Mouse (Mus musculus): ENCODE measurements at regions not wholly inside any gene's neighbourhood (a gene's known extent, or its start where the extent isn't known, plus 50 kb on each side); places are given as distances from the start of the nearest gene placed in this dataset.

DNA sequence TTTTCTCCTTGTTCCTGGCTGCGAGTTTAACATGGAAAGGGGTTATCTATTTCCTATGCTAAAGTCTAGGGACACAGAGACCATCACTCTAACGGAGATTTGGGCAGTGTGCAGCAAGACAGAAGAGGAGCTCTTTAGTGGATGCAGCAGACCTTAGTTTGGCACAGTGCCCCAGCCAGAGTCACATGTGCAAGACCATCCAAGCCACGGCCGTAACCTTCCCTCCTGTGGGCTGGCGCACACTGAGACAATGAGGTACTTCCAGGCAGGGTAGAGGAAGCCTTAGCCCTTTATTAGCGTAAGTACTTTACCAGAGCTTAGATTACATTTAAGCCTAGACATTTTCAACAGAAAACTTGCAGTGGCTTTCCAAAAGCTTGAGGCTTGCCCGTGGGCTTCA, 336.4 kb downstream of the Nuak1 start:
- Histone ChIP-seq H3K36me3 (ENCODE audit: control insufficient read depth, insufficient read depth, low read length) (no peaks in the 10 kb centered on the region), H3K9me3 (ENCODE audit: control insufficient read depth, low read length) (no peaks in the 10 kb centered on the region), H3K27ac (ENCODE audit: low read depth, low read length) (no peak overlapping the region), H3K9ac (ENCODE audit: low read depth, low read length) (no peak overlapping the region), H3K4me2 (replicated peaks; ENCODE audit: low read depth, low read length) (no peak overlapping the region), H3K4me3 (ENCODE audit: low read depth, low read length) (no peak overlapping the region), H3K4me1 (replicated peaks; ENCODE audit: control insufficient read depth, insufficient read depth, low read length) (no peaks in the 10 kb centered on the region), H3K27me3 (ENCODE audit: control insufficient read depth, insufficient read depth, low read length) (no peaks in the 10 kb centered on the region)
- DNase-seq (ENCODE audit: low spot score) (no peak), ATAC-seq (ENCODE audit: low FRiP score) (no peak)
- WGBS = 84% methylated on average over 7 of the region's 7 CpGs

DNA sequence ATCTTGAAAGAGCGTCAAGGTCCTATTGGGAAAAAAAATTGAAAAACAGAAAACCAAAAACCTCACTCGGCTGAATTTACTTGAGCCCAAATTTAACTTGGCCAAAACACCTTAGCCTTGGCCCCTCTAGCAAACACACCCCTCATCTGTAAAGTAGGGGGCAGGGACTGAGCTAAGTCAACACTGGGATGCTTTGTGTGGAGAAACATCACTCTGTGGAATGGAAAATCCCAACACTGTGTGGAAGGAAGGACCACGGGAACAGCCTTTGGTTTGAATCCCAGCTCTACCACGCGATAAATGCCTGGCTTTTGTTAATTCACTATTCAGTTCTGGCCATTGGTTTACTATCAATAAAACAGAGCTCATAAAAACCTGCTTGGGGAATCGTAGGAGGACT, 335.8 kb downstream of the Nuak1 start:
- 85% methylated on average over 6 of the region's 6 CpGs for WGBS
- Histone ChIP-seq H3K4me1 (replicated peaks; ENCODE audit: control insufficient read depth, insufficient read depth, low read length) (no peaks in the 10 kb centered on the region), H3K36me3 (ENCODE audit: control insufficient read depth, insufficient read depth, low read length) (no peaks in the 10 kb centered on the region)

DNA sequence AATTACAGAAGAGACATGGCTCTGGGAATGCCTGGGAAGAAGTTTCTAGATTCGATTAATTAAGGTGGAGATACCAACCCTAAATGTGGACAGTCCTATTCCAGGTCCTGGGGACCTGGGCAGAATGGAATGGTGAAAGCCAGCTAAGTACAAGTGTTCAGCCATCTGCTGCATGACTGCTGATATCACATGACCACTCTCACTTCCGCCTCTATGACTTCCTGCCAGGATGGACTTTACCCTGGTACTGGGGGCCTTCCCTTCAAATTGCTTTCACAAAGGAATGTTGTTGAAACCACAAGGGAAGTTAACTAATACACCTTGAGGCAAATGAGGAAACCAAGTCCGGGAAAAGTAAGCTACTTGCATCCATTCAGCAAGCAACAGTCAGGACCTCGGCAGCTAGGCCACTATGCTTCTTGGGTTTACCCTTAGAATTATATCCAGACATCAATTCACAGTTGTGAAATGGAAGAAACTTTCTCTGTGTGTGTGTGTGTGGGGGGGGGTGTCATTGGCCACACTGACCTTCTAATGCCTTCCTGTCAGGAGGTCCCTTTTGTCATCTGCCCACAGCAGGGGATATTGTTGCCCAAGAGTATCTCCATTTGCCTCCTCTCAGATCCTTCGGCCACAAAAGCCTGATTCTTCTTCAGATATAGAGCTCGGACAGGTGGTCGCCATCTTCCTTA, 330.6 kb downstream of the Nuak1 start:
- no peaks in the 10 kb centered on the region for H3K9me3 ChIP-seq (ENCODE audit: control insufficient read depth, low read length)
- no peaks in the 10 kb centered on the region for H3K27me3 ChIP-seq (ENCODE audit: control insufficient read depth, insufficient read depth, low read length)
- H3K4me3 ChIP-seq (ENCODE audit: low read depth, low read length) = no peak overlapping the region
- no peak overlapping the region for H3K9ac ChIP-seq (ENCODE audit: low read depth, low read length)
- no peak overlapping the region for H3K4me2 ChIP-seq (replicated peaks; ENCODE audit: low read depth, low read length)
- H3K27ac ChIP-seq (ENCODE audit: low read depth, low read length) = no peak overlapping the region
- DNase-seq (ENCODE audit: low spot score) (no peak), ATAC-seq (ENCODE audit: low FRiP score) (no peak)
- no peaks in the 10 kb centered on the region for H3K36me3 ChIP-seq (ENCODE audit: control insufficient read depth, insufficient read depth, low read length)
- H3K4me1 ChIP-seq (replicated peaks; ENCODE audit: control insufficient read depth, insufficient read depth, low read length) = no peaks in the 10 kb centered on the region
- WGBS = 66% methylated on average over 7 of the region's 7 CpGs

More for the DNA sequence above, 335.8 kb downstream of the Nuak1 start:
- ATAC-seq (ENCODE audit: low FRiP score) (no peak), DNase-seq (ENCODE audit: low spot score) (no peak)
- no peak overlapping the region for H3K27ac ChIP-seq (ENCODE audit: low read depth, low read length)
- no peak overlapping the region for H3K4me3 ChIP-seq (ENCODE audit: low read depth, low read length)
- H3K4me2 ChIP-seq (replicated peaks; ENCODE audit: low read depth, low read length) = no peak overlapping the region
- H3K9me3 ChIP-seq (ENCODE audit: control insufficient read depth, low read length) = no peaks in the 10 kb centered on the region
- no peaks in the 10 kb centered on the region for H3K27me3 ChIP-seq (ENCODE audit: control insufficient read depth, insufficient read depth, low read length)
- no peak overlapping the region for H3K9ac ChIP-seq (ENCODE audit: low read depth, low read length)

- DNase-seq (ENCODE audit: low spot score) = no peak
- no peaks in the 10 kb centered on the region for H3K36me3 ChIP-seq (ENCODE audit: control insufficient read depth, insufficient read depth, low read length)
- H3K4me1 ChIP-seq (replicated peaks; ENCODE audit: control insufficient read depth, insufficient read depth, low read length) = no peaks in the 10 kb centered on the region
- no peaks in the 10 kb centered on the region for H3K9me3 ChIP-seq (ENCODE audit: control insufficient read depth, low read length)
- no peak overlapping the region for H3K4me2 ChIP-seq (replicated peaks; ENCODE audit: low read depth, low read length)
- WGBS = 64% methylated on average over 4 of the region's 4 CpGs
- H3K27me3 ChIP-seq (ENCODE audit: control insufficient read depth, insufficient read depth, low read length) = no peaks in the 10 kb centered on the region
- no peak overlapping the region for H3K4me3 ChIP-seq (ENCODE audit: low read depth, low read length)
- H3K27ac ChIP-seq (ENCODE audit: low read depth, low read length) = no peak overlapping the region
- ATAC-seq (ENCODE audit: low FRiP score) = no peak
- no peak overlapping the region for H3K9ac ChIP-seq (ENCODE audit: low read depth, low read length)
Measured at GRCm38 (mm10) chr10:84110372-84110985, 329.9 kb downstream of the Nuak1 start.

DNA sequence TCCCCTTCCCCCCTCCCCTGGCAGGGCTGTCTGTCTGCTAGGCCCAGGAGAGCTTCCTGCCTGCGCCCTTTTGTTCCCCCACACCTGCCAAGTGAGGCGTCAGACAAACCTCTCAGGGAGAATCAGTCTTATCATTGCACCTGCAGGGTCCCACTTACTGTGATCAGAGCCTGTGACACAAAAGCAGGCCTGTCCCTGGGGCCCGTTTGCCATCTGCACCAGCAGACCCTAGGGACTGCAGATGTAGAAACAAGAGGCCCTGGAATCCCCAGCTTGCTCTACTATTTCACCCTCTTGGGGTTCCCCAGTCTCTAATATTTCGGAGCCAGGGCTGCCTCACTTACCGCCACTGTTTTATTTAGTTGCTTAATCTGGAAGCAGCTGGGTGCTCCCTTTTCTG, 328.9 kb downstream of the Nuak1 start:
- Histone ChIP-seq H3K4me2 (replicated peaks; ENCODE audit: low read depth, low read length) (no peak overlapping the region), H3K9ac (ENCODE audit: low read depth, low read length) (no peak overlapping the region), H3K4me3 (ENCODE audit: low read depth, low read length) (no peak overlapping the region), H3K27me3 (ENCODE audit: control insufficient read depth, insufficient read depth, low read length) (no peaks in the 10 kb centered on the region), H3K4me1 (replicated peaks; ENCODE audit: control insufficient read depth, insufficient read depth, low read length) (no peaks in the 10 kb centered on the region), H3K36me3 (ENCODE audit: control insufficient read depth, insufficient read depth, low read length) (no peaks in the 10 kb centered on the region), H3K9me3 (ENCODE audit: control insufficient read depth, low read length) (no peaks in the 10 kb centered on the region), H3K27ac (ENCODE audit: low read depth, low read length) (no peak overlapping the region)
- no peak for ATAC-seq (ENCODE audit: low FRiP score)
- WGBS = 37% methylated on average over 5 of the region's 5 CpGs
- no peak for DNase-seq (ENCODE audit: low spot score)

GRCm38 (mm10) chr10:84111909-84112308, 328.5 kb downstream of the Nuak1 start:
- Histone ChIP-seq H3K9me3 (ENCODE audit: control insufficient read depth, low read length) (no peaks in the 10 kb centered on the region), H3K27me3 (ENCODE audit: control insufficient read depth, insufficient read depth, low read length) (no peaks in the 10 kb centered on the region), H3K4me3 (ENCODE audit: low read depth, low read length) (no peak overlapping the region), H3K4me1 (replicated peaks; ENCODE audit: control insufficient read depth, insufficient read depth, low read length) (no peaks in the 10 kb centered on the region), H3K36me3 (ENCODE audit: control insufficient read depth, insufficient read depth, low read length) (no peaks in the 10 kb centered on the region), H3K9ac (ENCODE audit: low read depth, low read length) (no peak overlapping the region), H3K4me2 (replicated peaks; ENCODE audit: low read depth, low read length) (no peak overlapping the region), H3K27ac (ENCODE audit: low read depth, low read length) (no peak overlapping the region)
- no peak for DNase-seq (ENCODE audit: low spot score)
- no peak for ATAC-seq (ENCODE audit: low FRiP score)
- WGBS = 65% methylated on average over 5 of the region's 5 CpGs

DNA sequence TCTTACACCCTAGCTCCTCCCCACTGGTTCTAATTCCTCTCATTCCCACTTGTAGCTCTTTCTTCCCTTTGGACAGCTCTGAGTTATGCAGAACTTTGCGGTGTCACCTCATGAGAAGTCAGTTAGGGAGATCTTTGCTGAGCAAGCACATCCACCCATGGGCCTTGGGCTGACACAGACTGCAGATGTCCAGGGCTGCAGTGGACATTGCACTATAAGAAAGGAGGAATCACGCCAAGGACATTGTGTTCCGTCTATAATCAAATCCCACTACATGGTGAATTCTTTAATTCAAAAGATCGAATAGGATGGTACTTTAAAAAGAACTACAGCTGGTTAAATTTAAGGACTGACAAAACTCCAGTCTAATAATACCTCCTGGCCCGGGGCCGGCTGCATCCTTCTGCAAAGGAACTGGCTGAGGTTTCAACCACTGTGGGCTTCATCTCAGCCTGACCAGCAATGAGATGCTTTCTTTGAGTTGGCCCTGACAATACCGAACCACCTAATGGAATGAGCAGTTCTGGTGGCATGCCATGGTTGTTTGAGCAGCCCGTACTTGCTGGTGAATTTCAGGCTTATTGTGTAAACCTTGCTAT, 320.3 kb downstream of the Nuak1 start:
- Histone ChIP-seq H3K27ac (ENCODE audit: low read depth, low read length) (no peak overlapping the region), H3K9ac (ENCODE audit: low read depth, low read length) (no peak overlapping the region), H3K4me3 (ENCODE audit: low read depth, low read length) (no peak overlapping the region), H3K4me2 (replicated peaks; ENCODE audit: low read depth, low read length) (no peak overlapping the region), H3K9me3 (ENCODE audit: control insufficient read depth, low read length) (no peaks in the 10 kb centered on the region), H3K27me3 (ENCODE audit: control insufficient read depth, insufficient read depth, low read length) (no peaks in the 10 kb centered on the region), H3K4me1 (replicated peaks; ENCODE audit: control insufficient read depth, insufficient read depth, low read length) (no peaks in the 10 kb centered on the region), H3K36me3 (ENCODE audit: control insufficient read depth, insufficient read depth, low read length) (no peaks in the 10 kb centered on the region)
- DNase-seq (ENCODE audit: low spot score) (no peak), ATAC-seq (ENCODE audit: low FRiP score) (no peak)
- WGBS = 93% methylated on average over 8 of the region's 8 CpGs

DNA sequence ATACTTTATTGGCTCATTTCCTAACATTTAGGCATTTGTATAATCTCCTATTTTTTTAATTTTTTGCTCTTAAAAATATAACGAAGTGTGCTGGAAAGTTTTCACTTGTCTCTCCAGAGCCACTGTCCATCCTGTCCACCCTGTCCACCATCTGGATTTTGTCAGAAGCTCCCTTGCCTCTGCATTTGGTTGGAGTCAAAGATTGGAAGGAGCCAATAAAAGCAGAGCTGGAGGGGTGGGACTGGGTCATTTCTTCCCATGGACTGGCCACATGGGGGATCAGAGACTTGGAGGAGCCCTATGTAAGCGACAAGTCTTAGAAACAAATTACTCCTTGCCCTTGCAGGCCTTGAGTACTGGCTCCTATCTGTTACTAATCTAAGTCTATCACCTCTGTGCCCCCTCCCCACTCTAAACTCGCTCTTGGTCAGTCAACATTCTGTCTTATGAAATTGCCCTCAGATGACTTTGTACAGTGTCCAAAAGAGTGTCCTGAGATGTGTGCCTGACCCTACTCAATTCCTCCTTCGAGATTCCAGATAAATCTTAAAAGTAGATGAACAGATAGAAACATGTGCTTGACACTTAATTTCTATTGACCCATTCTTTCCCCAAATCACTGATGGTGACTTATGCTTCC, 303.3 kb downstream of the Nuak1 start:
- no peak for ATAC-seq (ENCODE audit: low FRiP score)
- Histone ChIP-seq H3K9ac (ENCODE audit: low read depth, low read length) (no peak overlapping the region), H3K4me3 (ENCODE audit: low read depth, low read length) (no peak overlapping the region), H3K27me3 (ENCODE audit: control insufficient read depth, insufficient read depth, low read length) (no peaks in the 10 kb centered on the region), H3K36me3 (ENCODE audit: control insufficient read depth, insufficient read depth, low read length) (no peaks in the 10 kb centered on the region), H3K4me2 (replicated peaks; ENCODE audit: low read depth, low read length) (no peak overlapping the region), H3K4me1 (replicated peaks; ENCODE audit: control insufficient read depth, insufficient read depth, low read length) (no peaks in the 10 kb centered on the region), H3K27ac (ENCODE audit: low read depth, low read length) (no peak overlapping the region), H3K9me3 (ENCODE audit: control insufficient read depth, low read length) (no peaks in the 10 kb centered on the region)
- DNase-seq (ENCODE audit: low spot score) = no peak
- WGBS = 91% methylated on average over 4 of the region's 4 CpGs

All from hindbrain, embryonic 11.5 days (tissue).